Mouse (Mus musculus): ENCODE data around the gene Elk3. TPM values are rescaled to one million over a fixed set of nuclear protein-coding genes. Genes with fewer than 3 reads are reported as not detected.

Gene Elk3
- polyA plus RNA-seq, 1 experiment = 37.4 TPM

DNA sequence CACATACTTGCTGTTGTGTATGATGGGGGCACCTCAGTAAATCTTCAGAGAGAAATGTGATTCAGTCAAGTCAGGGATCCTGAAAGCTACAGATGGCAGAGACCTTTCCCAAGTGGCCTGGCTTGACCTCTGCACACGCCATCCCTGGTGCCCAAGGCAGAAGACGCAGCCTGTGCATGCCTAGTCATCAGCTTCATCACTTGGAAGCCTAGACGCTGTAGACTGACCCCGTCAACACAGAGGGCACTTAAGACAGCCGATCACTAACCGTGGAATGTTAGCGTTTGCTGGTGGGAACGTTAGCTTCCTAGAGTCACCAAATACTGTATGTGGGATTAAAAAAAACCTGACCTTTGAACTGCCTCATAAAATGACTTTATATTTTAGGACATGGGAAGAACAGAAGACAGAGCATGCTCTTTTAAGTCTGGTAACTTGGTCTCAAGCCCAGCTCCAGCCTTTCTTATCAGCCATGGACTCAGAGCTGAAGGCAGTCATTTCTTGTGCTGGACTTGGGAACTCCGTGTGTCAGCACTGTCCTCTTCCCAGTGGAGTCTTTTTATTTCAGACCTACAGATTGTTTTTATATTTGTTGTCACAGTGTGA, 71.6 kb downstream of the Elk3 start:
- no peak overlapping the region for H3K4me3 ChIP-seq (ENCODE audit: extremely low read depth, insufficient read depth, insufficient read length)
- H3K27me3 ChIP-seq (ENCODE audit: control insufficient read depth, insufficient read depth, low read length) = no peaks in the 10 kb centered on the region
- peaks cover 3% of the 10 kb centered on the region; the same call in 1 of the 2 replicates for H3K4me1 ChIP-seq (ENCODE audit: control insufficient read depth, insufficient read depth, insufficient read length)
- 89% methylated on average over 9 of the region's 9 CpGs for WGBS
- no peak overlapping the region for H3K27ac ChIP-seq (ENCODE audit: insufficient read depth, low read length)
- TF ChIP-seq CTCF (IDR thresholded peaks at IDR 0.05; ENCODE audit: extremely low read depth, insufficient read depth, insufficient read length, insufficient replicate concordance) (no peak), POLR2A (IDR thresholded peaks at IDR 0.05; ENCODE audit: low read depth, low read length) (no peak)
- peaks cover 39% of the 10 kb centered on the region for H3K36me3 ChIP-seq (ENCODE audit: control insufficient read depth, insufficient read depth, low read length)
- DNase-seq (ENCODE audit: low read depth in 1 of 2, low spot score in 2 of 2) = no peak

DNA sequence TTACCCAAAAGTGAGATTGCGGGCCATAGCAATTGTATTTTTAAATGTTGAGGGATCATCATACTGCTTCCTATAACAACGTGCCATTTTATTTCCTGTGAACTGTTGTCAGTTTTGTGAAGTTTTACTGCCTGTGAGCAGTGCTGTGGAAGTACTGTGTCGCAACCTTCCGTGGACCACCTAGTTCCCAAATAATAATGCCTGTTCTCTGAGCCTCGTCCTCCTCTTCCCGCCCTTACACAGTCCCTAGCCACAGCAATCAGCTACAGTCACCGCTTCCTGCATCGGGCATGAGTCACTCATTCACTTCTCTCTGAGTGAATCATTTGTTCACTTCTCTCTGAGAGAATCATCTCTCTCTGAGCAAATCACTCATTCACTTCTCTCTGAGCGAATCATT, 76.2 kb downstream of the Elk3 start:
- no peaks in the 10 kb centered on the region for H3K27me3 ChIP-seq (ENCODE audit: control insufficient read depth, insufficient read depth, low read length)
- H3K36me3 ChIP-seq (ENCODE audit: control insufficient read depth, insufficient read depth, low read length) = peaks cover 44% of the 10 kb centered on the region
- TF ChIP-seq CTCF (IDR thresholded peaks at IDR 0.05; ENCODE audit: extremely low read depth, insufficient read depth, insufficient read length, insufficient replicate concordance) (no peak), POLR2A (IDR thresholded peaks at IDR 0.05; ENCODE audit: low read depth, low read length) (no peak)
- 84% methylated on average over 9 of the region's 9 CpGs for WGBS
- H3K4me1 ChIP-seq (ENCODE audit: control insufficient read depth, insufficient read depth, insufficient read length) = no peaks in the 10 kb centered on the region
- no peak overlapping the region for H3K4me3 ChIP-seq (ENCODE audit: extremely low read depth, insufficient read depth, insufficient read length)
- no peak overlapping the region for H3K27ac ChIP-seq (ENCODE audit: insufficient read depth, low read length)
- DNase-seq (ENCODE audit: low read depth in 1 of 2, low spot score in 2 of 2) = no peak

DNA sequence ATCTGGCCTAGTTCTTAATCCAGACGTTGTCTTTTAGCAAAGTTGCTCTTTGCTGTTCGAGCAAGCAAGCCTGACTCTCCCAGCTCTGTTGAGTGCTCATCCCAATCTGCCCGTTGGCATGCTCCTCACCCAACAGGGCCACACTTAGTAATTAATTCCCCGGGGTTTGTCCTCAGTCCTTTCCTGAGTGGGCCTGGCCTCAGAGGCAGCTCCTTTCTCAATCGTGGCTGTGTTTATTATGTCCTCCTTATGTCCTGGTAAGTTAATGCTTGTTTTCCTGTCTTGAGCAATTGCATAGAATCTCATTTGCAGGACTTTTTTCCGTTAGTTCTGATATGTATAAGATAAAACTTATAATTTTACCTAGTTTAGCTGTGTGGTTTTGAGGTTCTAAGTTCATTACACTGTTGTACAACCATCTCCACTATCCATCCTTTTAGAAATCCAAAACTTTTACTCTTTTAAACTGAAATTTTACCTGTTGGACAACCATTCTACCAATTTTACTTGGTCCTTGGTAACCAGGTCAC, 77.2 kb downstream of the Elk3 start:
- Histone ChIP-seq H3K4me1 (ENCODE audit: control insufficient read depth, insufficient read depth, insufficient read length) (no peaks in the 10 kb centered on the region), H3K4me3 (ENCODE audit: extremely low read depth, insufficient read depth, insufficient read length) (no peak overlapping the region), H3K27ac (ENCODE audit: insufficient read depth, low read length) (no peak overlapping the region), H3K27me3 (ENCODE audit: control insufficient read depth, insufficient read depth, low read length) (no peaks in the 10 kb centered on the region), H3K36me3 (ENCODE audit: control insufficient read depth, insufficient read depth, low read length) (peaks cover 41% of the 10 kb centered on the region)
- no peak for DNase-seq (ENCODE audit: low read depth in 1 of 2, low spot score in 2 of 2)
- WGBS = 85% methylated on average over 6 of the region's 6 CpGs
- TF ChIP-seq POLR2A (IDR thresholded peaks at IDR 0.05; ENCODE audit: low read depth, low read length) = no peak
- TF ChIP-seq CTCF (IDR thresholded peaks at IDR 0.05; ENCODE audit: extremely low read depth, insufficient read depth, insufficient read length, insufficient replicate concordance) = no peak

DNA sequence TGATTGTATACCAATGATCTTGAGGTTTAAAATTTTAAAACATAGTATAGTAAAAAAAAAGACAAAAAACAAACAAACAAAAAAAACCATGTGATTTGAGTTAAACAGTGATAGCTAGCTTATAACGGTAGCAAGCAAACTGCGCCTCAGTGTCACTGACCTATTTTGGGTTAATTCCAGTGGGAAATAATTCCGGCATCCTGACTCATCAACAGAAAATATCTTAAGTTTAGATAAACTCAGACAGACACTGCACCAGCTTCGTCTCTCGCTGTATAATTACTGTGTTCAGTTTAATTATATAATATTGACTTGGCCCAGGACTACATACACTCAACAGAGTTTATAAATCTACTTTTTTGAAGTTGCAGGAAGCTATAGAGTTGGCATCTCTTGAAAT, 79.0 kb downstream of the Elk3 start:
- Histone ChIP-seq H3K36me3 (ENCODE audit: control insufficient read depth, insufficient read depth, low read length) (peaks cover 36% of the 10 kb centered on the region), H3K27me3 (ENCODE audit: control insufficient read depth, insufficient read depth, low read length) (no peaks in the 10 kb centered on the region), H3K4me3 (ENCODE audit: extremely low read depth, insufficient read depth, insufficient read length) (no peak overlapping the region), H3K27ac (ENCODE audit: insufficient read depth, low read length) (no peak overlapping the region), H3K4me1 (ENCODE audit: control insufficient read depth, insufficient read depth, insufficient read length) (no peaks in the 10 kb centered on the region)
- no peak for DNase-seq (ENCODE audit: low read depth in 1 of 2, low spot score in 2 of 2)
- TF ChIP-seq POLR2A (IDR thresholded peaks at IDR 0.05; ENCODE audit: low read depth, low read length) = no peak
- TF ChIP-seq CTCF (IDR thresholded peaks at IDR 0.05; ENCODE audit: extremely low read depth, insufficient read depth, insufficient read length, insufficient replicate concordance) = no peak
- WGBS = 95% methylated on average over 5 of the region's 5 CpGs

GRCm38 (mm10) chr10:93231490-93231889, 79.4 kb downstream of the Elk3 start:
- DNase-seq (ENCODE audit: low read depth in 1 of 2, low spot score in 2 of 2) = no peak
- Histone ChIP-seq H3K27ac (ENCODE audit: insufficient read depth, low read length) (no peak overlapping the region), H3K4me1 (ENCODE audit: control insufficient read depth, insufficient read depth, insufficient read length) (no peaks in the 10 kb centered on the region), H3K27me3 (ENCODE audit: control insufficient read depth, insufficient read depth, low read length) (no peaks in the 10 kb centered on the region), H3K36me3 (ENCODE audit: control insufficient read depth, insufficient read depth, low read length) (peaks cover 37% of the 10 kb centered on the region), H3K4me3 (ENCODE audit: extremely low read depth, insufficient read depth, insufficient read length) (no peak overlapping the region)
- WGBS = 87% methylated on average over 4 of the region's 4 CpGs
- TF ChIP-seq CTCF (IDR thresholded peaks at IDR 0.05; ENCODE audit: extremely low read depth, insufficient read depth, insufficient read length, insufficient replicate concordance) (no peak), POLR2A (IDR thresholded peaks at IDR 0.05; ENCODE audit: low read depth, low read length) (no peak)

DNA sequence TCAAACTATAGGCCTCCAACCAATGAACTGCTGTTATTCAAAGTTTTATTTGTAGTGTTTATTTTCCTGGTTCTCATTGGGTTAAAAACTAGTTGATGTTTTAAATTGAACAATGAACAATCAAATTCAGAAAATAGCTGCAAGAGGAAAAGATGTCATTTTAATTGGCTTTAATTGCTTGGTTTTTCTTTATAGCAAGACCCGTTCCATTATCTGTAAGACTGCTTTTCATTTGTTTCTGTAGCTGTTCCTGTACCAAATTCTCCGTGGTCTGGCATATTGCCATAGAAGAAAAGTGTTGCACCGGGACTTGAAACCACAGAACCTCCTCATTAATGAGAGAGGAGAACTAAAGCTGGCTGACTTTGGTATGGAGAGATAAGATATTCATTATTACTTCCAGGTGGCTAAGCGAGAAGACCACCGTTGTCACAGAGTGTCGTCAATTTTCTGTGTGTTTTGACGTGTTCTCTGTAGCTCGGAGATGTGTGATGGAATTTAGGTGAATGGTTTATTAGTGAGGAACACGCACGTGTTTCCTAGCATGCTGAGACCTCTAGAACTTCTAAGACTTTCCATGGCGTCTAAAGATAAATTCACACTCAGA, 82.4 kb downstream of the Elk3 start:
- peaks cover 27% of the 10 kb centered on the region for H3K36me3 ChIP-seq (ENCODE audit: control insufficient read depth, insufficient read depth, low read length)
- no peaks in the 10 kb centered on the region for H3K27me3 ChIP-seq (ENCODE audit: control insufficient read depth, insufficient read depth, low read length)
- H3K4me3 ChIP-seq (ENCODE audit: extremely low read depth, insufficient read depth, insufficient read length) = no peak overlapping the region
- no peaks in the 10 kb centered on the region for H3K4me1 ChIP-seq (ENCODE audit: control insufficient read depth, insufficient read depth, insufficient read length)
- 38% methylated on average over 11 of the region's 11 CpGs for WGBS
- no peak overlapping the region for H3K27ac ChIP-seq (ENCODE audit: insufficient read depth, low read length)
- DNase-seq (ENCODE audit: low read depth in 1 of 2, low spot score in 2 of 2) = no peak
- no peak for TF ChIP-seq CTCF (IDR thresholded peaks at IDR 0.05; ENCODE audit: extremely low read depth, insufficient read depth, insufficient read length, insufficient replicate concordance)
- no peak for TF ChIP-seq POLR2A (IDR thresholded peaks at IDR 0.05; ENCODE audit: low read depth, low read length)

DNA sequence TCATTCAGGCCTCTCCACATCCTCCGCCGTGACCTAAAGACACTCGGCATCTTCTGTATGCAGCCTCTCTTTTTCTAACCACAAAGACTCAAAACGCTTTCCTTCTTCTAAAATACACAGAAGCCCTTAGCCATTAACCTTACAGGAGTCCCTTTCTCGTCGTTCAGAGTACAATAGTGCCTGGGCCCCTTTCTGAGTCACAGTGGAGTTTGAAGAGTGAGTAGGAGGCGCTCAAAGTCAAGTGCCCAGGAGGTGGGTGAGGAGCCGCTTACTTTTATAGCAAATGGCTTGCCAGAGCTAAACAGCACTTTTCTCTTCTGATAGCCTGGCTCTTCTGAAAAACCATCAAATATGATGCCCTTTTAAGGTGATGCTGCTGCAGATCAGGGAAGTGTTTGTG, 83.0 kb downstream of the Elk3 start:
- no peak overlapping the region for H3K27ac ChIP-seq (ENCODE audit: insufficient read depth, low read length)
- 43% methylated on average over 8 of the region's 8 CpGs for WGBS
- no peak overlapping the region for H3K4me3 ChIP-seq (ENCODE audit: extremely low read depth, insufficient read depth, insufficient read length)
- no peak for TF ChIP-seq POLR2A (IDR thresholded peaks at IDR 0.05; ENCODE audit: low read depth, low read length)
- TF ChIP-seq CTCF (IDR thresholded peaks at IDR 0.05; ENCODE audit: extremely low read depth, insufficient read depth, insufficient read length, insufficient replicate concordance) = no peak
- H3K27me3 ChIP-seq (ENCODE audit: control insufficient read depth, insufficient read depth, low read length) = no peaks in the 10 kb centered on the region
- peak in 1 of 2 experiments; percentile 18 for DNase-seq (ENCODE audit: low read depth in 1 of 2, low spot score in 2 of 2)
- peaks cover 27% of the 10 kb centered on the region for H3K36me3 ChIP-seq (ENCODE audit: control insufficient read depth, insufficient read depth, low read length)
- no peaks in the 10 kb centered on the region for H3K4me1 ChIP-seq (ENCODE audit: control insufficient read depth, insufficient read depth, insufficient read length)
